Mouse (Mus musculus): ENCODE measurements at regions not wholly inside any gene's neighbourhood (a gene's known extent, or its start where the extent isn't known, plus 50 kb on each side); places are given as distances from the start of the nearest gene placed in this dataset.

DNA sequence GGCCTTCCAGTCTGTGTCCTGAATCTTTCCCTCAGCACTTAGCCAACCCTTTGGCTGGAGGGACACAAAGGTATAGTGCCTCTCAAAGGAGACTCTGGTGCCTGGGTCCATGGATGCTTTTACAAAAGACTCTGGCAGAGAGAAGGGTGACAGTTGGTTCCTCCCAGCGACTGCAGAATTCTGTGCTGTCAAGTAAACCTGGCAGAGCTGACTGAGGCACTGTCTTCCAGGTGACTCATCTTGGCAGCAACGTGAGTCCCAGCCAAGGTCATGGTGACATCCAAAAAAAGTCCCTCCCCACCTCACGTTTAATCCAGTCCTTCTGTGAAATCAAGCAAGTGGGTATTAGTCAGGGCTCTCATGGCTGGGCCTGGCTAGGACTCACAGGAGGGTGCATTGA lies 150.3 kb downstream of the Fam43a start:
- no peaks in the 10 kb centered on the region for H3K9me3 ChIP-seq (ENCODE audit: control insufficient read depth, low read length)
- no peak overlapping the region for H3K9ac ChIP-seq (ENCODE audit: low read length)
- H3K27ac ChIP-seq (ENCODE audit: low read length), result no peak overlapping the region
- H3K36me3 ChIP-seq (ENCODE audit: control insufficient read depth, insufficient read depth, low read length), result no peaks in the 10 kb centered on the region
- ATAC-seq (ENCODE audit: low read depth), result no peak
- H3K4me2 ChIP-seq (ENCODE audit: low read depth, low read length), result no peak overlapping the region
- 47% methylated on average over 3 of the region's 3 CpGs for WGBS
- H3K4me1 ChIP-seq (replicated peaks; ENCODE audit: control insufficient read depth, insufficient read depth, low read length), result peaks cover 6% of the 10 kb centered on the region; the same call in 1 of the 2 replicates
- no peak overlapping the region for H3K4me3 ChIP-seq (ENCODE audit: low read length)
- H3K27me3 ChIP-seq (ENCODE audit: control insufficient read depth, insufficient read depth, low read depth, low read length), result no peaks in the 10 kb centered on the region

DNA sequence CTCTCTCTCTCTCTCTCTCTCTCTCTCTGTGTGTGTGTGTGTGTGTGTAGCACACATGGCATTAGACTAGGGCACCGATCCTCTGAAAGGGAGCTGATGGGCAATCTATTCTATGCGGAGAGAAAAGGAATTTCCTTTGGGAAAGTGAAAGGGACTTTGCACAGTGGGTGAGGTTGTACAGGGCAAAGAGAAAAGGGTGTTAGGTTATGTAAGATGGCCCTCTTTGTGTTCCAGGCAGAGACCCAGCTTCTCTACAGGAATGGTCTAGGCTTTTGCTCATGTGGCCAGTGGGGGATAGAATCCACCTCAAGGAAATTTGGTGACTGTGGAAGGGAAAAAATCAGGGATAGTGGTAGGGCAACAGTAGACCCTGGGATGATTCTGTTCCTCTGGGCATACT lies 156.2 kb downstream of the Fam43a start:
- ATAC-seq (ENCODE audit: low read depth), result no peak
- Histone ChIP-seq H3K4me2 (ENCODE audit: low read depth, low read length) (no peak overlapping the region), H3K4me3 (ENCODE audit: low read length) (no peak overlapping the region), H3K27ac (ENCODE audit: low read length) (no peak overlapping the region), H3K36me3 (ENCODE audit: control insufficient read depth, insufficient read depth, low read length) (no peaks in the 10 kb centered on the region), H3K4me1 (replicated peaks; ENCODE audit: control insufficient read depth, insufficient read depth, low read length) (no peaks in the 10 kb centered on the region), H3K9me3 (ENCODE audit: control insufficient read depth, low read length) (no peaks in the 10 kb centered on the region), H3K27me3 (ENCODE audit: control insufficient read depth, insufficient read depth, low read depth, low read length) (no peaks in the 10 kb centered on the region), H3K9ac (ENCODE audit: low read length) (no peak overlapping the region)
- WGBS, result 87% methylated on average over 2 of the region's 2 CpGs

DNA sequence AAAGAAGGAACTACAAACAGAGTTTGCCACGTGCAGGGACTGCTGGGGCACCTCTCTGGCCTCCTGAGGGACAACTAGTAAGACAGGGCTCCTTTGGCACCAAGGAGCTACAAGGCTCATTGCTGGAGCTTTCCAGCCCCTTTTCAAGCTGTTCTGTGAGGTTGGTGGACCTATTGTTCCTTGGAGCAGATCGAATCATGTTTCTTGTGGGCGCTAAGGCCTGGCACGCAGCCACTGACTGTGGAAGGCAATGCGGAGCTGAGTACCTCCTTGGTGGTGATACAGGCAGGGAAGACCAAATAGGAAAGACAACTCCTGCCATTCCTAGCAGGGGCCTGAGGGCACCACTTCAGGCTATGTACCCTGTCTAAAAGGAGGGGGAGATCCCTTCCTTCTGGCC lies 157.2 kb downstream of the Fam43a start:
- Histone ChIP-seq H3K36me3 (ENCODE audit: control insufficient read depth, insufficient read depth, low read length) (no peaks in the 10 kb centered on the region), H3K27me3 (ENCODE audit: control insufficient read depth, insufficient read depth, low read depth, low read length) (no peaks in the 10 kb centered on the region), H3K4me2 (ENCODE audit: low read depth, low read length) (no peak overlapping the region), H3K4me1 (replicated peaks; ENCODE audit: control insufficient read depth, insufficient read depth, low read length) (no peaks in the 10 kb centered on the region), H3K4me3 (ENCODE audit: low read length) (no peak overlapping the region), H3K9ac (ENCODE audit: low read length) (no peak overlapping the region), H3K9me3 (ENCODE audit: control insufficient read depth, low read length) (no peaks in the 10 kb centered on the region), H3K27ac (ENCODE audit: low read length) (no peak overlapping the region)
- ATAC-seq (ENCODE audit: low read depth), result no peak
- 75% methylated on average over 5 of the region's 5 CpGs for WGBS

DNA sequence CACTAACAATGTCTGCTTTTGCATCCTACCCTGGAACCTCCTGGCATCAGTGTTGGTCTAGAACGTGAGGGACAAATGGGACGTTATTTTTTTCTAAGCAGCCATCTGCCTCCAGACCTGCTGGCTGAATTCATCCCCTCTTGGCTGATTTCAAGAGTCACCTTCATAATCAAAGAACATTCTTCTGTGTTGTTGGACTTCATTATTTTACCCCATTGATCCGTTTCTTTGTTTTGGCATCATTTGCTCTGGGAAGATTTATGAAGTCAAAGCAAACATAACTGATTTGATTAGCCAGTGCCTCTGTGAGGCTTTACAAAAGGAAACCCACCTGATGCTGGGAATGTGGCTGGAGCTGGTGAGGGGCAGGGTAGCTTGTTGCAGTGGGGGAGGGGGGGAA lies 158.0 kb downstream of the Fam43a start:
- Histone ChIP-seq H3K36me3 (ENCODE audit: control insufficient read depth, insufficient read depth, low read length) (no peaks in the 10 kb centered on the region), H3K4me1 (replicated peaks; ENCODE audit: control insufficient read depth, insufficient read depth, low read length) (no peaks in the 10 kb centered on the region), H3K27me3 (ENCODE audit: control insufficient read depth, insufficient read depth, low read depth, low read length) (no peaks in the 10 kb centered on the region), H3K27ac (ENCODE audit: low read length) (no peak overlapping the region), H3K4me2 (ENCODE audit: low read depth, low read length) (no peak overlapping the region), H3K9ac (ENCODE audit: low read length) (no peak overlapping the region), H3K9me3 (ENCODE audit: control insufficient read depth, low read length) (no peaks in the 10 kb centered on the region), H3K4me3 (ENCODE audit: low read length) (no peak overlapping the region)
- no peak for ATAC-seq (ENCODE audit: low read depth)
- WGBS, result 73% methylated on average over 3 of the region's 3 CpGs

DNA sequence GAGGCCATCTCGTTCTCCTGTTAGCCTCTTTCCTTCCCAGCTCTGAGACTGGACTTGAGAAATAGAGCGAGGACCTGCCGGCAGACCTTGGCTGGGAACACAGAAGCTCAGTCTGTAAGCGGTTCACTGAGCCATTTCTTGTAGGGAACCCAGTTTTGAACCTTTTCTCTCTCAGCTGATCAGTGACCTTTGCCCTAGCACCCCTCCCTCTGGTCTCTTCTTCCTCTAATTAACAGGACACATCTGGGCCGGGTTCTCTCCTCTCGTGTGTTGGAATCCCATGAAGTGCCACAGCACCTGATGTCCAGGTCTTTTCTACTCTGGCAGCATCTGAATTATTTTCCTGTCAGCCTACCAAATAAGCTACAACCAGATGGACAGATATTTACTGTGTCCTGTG lies 158.5 kb downstream of the Fam43a start:
- Histone ChIP-seq H3K9ac (ENCODE audit: low read length) (no peak overlapping the region), H3K9me3 (ENCODE audit: control insufficient read depth, low read length) (no peaks in the 10 kb centered on the region), H3K4me3 (ENCODE audit: low read length) (no peak overlapping the region), H3K27me3 (ENCODE audit: control insufficient read depth, insufficient read depth, low read depth, low read length) (no peaks in the 10 kb centered on the region), H3K27ac (ENCODE audit: low read length) (no peak overlapping the region), H3K4me1 (replicated peaks; ENCODE audit: control insufficient read depth, insufficient read depth, low read length) (no peaks in the 10 kb centered on the region), H3K36me3 (ENCODE audit: control insufficient read depth, insufficient read depth, low read length) (no peaks in the 10 kb centered on the region), H3K4me2 (ENCODE audit: low read depth, low read length) (no peak overlapping the region)
- ATAC-seq (ENCODE audit: low read depth), result no peak
- WGBS, result 86% methylated on average over 6 of the region's 6 CpGs

DNA sequence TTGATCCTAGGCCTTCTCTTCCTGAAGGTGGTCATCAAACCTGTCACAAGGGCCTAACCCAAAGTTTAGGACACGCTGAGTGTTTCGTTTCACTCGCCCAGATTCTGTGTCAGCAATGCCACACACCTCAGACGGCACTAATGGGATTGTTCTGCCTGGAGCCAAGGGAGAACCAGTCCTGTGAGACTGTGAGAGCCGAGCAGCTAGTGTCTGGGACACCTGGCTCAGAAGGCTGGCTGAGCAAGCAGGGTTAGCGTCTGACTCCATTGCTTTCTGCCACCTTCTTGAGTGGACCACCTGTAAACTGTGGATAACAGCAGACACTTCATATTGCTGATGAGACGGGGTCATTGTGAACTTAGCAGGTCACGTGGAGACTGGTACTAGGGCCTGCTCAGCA lies 160.0 kb downstream of the Fam43a start:
- no peaks in the 10 kb centered on the region for H3K9me3 ChIP-seq (ENCODE audit: control insufficient read depth, low read length)
- 62% methylated on average over 8 of the region's 8 CpGs for WGBS
- no peak for ATAC-seq (ENCODE audit: low read depth)

DNA sequence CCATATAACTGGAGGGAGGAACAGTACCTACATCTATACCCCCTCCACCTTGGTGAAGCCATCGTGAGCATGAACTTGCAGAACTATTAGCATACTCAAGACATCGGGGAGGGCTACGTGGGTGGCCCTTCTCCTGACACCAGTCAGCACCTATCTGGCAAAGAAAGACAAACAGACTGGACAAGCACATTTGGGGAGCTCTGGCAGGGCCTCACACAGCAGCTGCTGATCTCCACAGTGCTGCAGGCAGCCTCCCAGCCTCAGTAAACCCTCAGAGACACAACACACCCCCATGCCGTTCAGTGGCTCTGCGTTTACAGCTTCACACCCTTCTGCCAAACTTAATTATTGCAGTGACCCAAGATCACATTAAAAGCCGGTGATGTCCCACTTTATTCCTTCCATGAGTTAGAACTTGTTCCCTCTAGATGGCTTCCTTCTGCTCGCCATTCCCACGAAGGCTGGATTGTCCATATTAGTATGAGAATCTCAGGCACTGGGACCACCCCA lies 161.7 kb downstream of the Fam43a start:
- Histone ChIP-seq H3K4me1 (replicated peaks; ENCODE audit: control insufficient read depth, insufficient read depth, low read length) (no peaks in the 10 kb centered on the region), H3K9me3 (ENCODE audit: control insufficient read depth, low read length) (no peaks in the 10 kb centered on the region), H3K27ac (ENCODE audit: low read length) (no peak overlapping the region), H3K9ac (ENCODE audit: low read length) (no peak overlapping the region), H3K27me3 (ENCODE audit: control insufficient read depth, insufficient read depth, low read depth, low read length) (no peaks in the 10 kb centered on the region), H3K36me3 (ENCODE audit: control insufficient read depth, insufficient read depth, low read length) (no peaks in the 10 kb centered on the region), H3K4me3 (ENCODE audit: low read length) (no peak overlapping the region), H3K4me2 (ENCODE audit: low read depth, low read length) (no peak overlapping the region)
- ATAC-seq (ENCODE audit: low read depth), result no peak
- 37% methylated on average over 8 of the region's 8 CpGs for WGBS

More for the DNA sequence above, 160.0 kb downstream of the Fam43a start:
- Histone ChIP-seq H3K4me2 (ENCODE audit: low read depth, low read length) (no peak overlapping the region), H3K9ac (ENCODE audit: low read length) (no peak overlapping the region), H3K4me1 (replicated peaks; ENCODE audit: control insufficient read depth, insufficient read depth, low read length) (no peaks in the 10 kb centered on the region), H3K27me3 (ENCODE audit: control insufficient read depth, insufficient read depth, low read depth, low read length) (no peaks in the 10 kb centered on the region), H3K27ac (ENCODE audit: low read length) (no peak overlapping the region), H3K4me3 (ENCODE audit: low read length) (no peak overlapping the region), H3K36me3 (ENCODE audit: control insufficient read depth, insufficient read depth, low read length) (no peaks in the 10 kb centered on the region)

DNA sequence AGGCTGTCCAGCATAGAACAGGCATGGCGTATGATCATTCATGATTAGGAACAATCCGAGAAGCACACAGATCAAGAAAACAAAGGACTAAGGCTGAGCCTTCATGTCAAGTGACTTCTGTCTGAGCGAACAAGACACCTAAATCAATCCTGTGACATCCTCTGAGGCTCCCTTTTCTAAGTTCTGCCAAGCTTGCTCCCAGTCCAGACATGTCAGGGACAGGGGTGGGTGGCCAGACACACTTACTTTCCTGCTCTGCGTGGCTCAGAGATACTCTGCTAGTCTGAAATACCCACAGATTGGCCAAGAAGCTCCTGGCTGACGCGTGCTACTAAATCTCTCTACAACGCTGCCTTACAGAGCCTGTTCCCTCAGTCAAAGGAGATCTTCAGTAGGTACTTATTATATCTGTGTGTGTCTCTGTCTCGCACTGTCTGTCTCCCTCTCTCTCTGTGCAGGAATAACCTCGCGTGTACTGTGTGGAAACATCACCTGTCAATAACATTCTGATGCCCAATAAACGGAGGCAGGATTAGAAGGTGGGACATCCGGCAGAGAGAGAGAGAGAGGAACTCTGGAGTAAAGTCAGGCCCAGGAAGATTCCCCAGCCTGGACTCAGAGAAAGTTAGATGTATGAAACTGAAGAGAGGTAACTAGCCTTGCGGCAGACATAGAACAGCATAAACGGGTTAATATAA lies 163.5 kb downstream of the Fam43a start:
- no peaks in the 10 kb centered on the region for H3K27me3 ChIP-seq (ENCODE audit: control insufficient read depth, insufficient read depth, low read depth, low read length)
- H3K27ac ChIP-seq (ENCODE audit: low read length), result no peak overlapping the region
- H3K36me3 ChIP-seq (ENCODE audit: control insufficient read depth, insufficient read depth, low read length), result no peaks in the 10 kb centered on the region
- H3K9ac ChIP-seq (ENCODE audit: low read length), result no peak overlapping the region
- no peak overlapping the region for H3K4me3 ChIP-seq (ENCODE audit: low read length)
- H3K4me1 ChIP-seq (replicated peaks; ENCODE audit: control insufficient read depth, insufficient read depth, low read length), result no peaks in the 10 kb centered on the region
- WGBS, result 75% methylated on average over 14 of the region's 14 CpGs
- no peaks in the 10 kb centered on the region for H3K9me3 ChIP-seq (ENCODE audit: control insufficient read depth, low read length)
- no peak overlapping the region for H3K4me2 ChIP-seq (ENCODE audit: low read depth, low read length)
- ATAC-seq (ENCODE audit: low read depth), result no peak

DNA sequence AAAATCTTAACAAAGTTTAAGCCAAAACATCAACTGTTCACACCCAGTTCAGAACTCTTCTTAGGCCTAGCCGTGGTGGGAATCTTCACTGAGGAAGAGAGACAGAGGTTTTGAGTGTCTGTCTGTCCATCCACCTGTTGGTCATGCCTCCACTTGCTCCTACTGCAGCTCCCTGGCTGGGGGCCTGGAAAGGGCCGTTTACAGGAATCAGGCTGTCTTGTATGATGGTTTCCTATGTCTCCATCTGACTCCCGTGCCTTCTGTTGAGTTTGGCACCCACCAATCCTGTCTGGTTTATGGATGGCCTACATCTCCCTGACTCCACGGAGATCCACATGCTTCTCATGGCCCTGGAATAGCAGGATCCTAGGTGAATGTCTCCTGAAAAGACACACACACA lies 166.1 kb downstream of the Fam43a start:
- 74% methylated on average over 4 of the region's 4 CpGs for WGBS
- no peak for ATAC-seq (ENCODE audit: low read depth)
- Histone ChIP-seq H3K4me2 (ENCODE audit: low read depth, low read length) (no peak overlapping the region), H3K27me3 (ENCODE audit: control insufficient read depth, insufficient read depth, low read depth, low read length) (no peaks in the 10 kb centered on the region), H3K4me3 (ENCODE audit: low read length) (no peak overlapping the region), H3K27ac (ENCODE audit: low read length) (no peak overlapping the region), H3K9me3 (ENCODE audit: control insufficient read depth, low read length) (no peaks in the 10 kb centered on the region), H3K4me1 (replicated peaks; ENCODE audit: control insufficient read depth, insufficient read depth, low read length) (peaks cover 4% of the 10 kb centered on the region), H3K9ac (ENCODE audit: low read length) (no peak overlapping the region), H3K36me3 (ENCODE audit: control insufficient read depth, insufficient read depth, low read length) (no peaks in the 10 kb centered on the region)

All from lung, embryonic 16.5 days (tissue).